Mouse (Mus musculus): ENCODE results near the gene Gm13698.
"Not testable (repeated sequence)": the region's sequence is repeated elsewhere in the genome, so short reads cannot be mapped to it uniquely, and the experiment has no call there.

- not testable (repeated sequence) for TF ChIP-seq CTCF (IDR thresholded peaks at IDR 0.05; ENCODE audit: borderline replicate concordance, extremely low read depth, insufficient read depth, insufficient read length); POLR2A (IDR thresholded peaks at IDR 0.05; ENCODE audit: borderline replicate concordance, extremely low read depth, insufficient read depth, insufficient read length, poor library complexity, severe bottlenecking)
Measured at GRCm38 (mm10) chr2:83993639-83994255, 38.3 kb downstream of the Gm13698 start.
